Mouse (Mus musculus) cortical plate, adult 2 months (tissue): ENCODE results near the gene Dazap1.

Experiments used
- CTCF ChIP-seq: fragments of 200-500 bp; IDR thresholded peaks from 2 replicates; pipeline ENCODE4 v1.5.1; 2011; ENCODE audit warnings: mild to moderate bottlenecking, control low read depth, low read length; ENCODE audit not compliant: insufficient read depth; ENCODE audit errors: extremely low read depth
- POLR2A ChIP-seq: fragments of 200-500 bp; IDR thresholded peaks from 2 replicates; pipeline ENCODE4 v1.6.1; 2011; ENCODE audit warnings: mild to moderate bottlenecking, low read length, control low read depth; ENCODE audit not compliant: insufficient read depth; ENCODE audit errors: extremely low read depth

- TF ChIP-seq POLR2A (no peak), CTCF (no peak)
Measured at GRCm38 (mm10) chr10:80330084-80330483, 68.8 kb downstream of the Dazap1 start.
